Mouse (Mus musculus): ENCODE results near the gene Coro1c. TPM values are rescaled to one million over a fixed set of nuclear protein-coding genes. Genes with fewer than 3 reads are reported as not detected.

Gene Coro1c
- polyA plus RNA-seq, 1 experiment from 2014 or later: 138 TPM

DNA sequence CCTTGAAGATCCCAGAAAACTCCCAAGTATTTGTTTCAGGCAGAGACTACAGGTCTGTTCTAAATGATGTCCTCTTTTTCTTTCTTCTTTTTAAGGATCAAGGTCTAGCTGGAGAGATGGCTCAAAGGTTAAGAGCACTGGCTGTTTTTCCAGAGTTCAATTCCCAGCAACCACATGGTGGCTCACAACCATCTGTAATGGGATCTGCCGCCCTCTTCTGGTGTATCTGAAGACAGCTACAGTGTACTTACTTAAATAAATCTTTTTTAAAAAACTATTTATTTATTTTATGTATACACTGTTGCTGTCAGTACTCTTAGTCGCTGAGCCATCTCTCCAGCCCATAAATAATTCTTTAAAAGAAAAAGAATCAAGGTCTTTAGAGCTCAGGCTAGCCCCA, 38.7 kb upstream of the Coro1c start:
- no peaks in the 10 kb centered on the region for H3K27me3 ChIP-seq (ENCODE audit: control insufficient read depth, insufficient read depth, low read depth, low read length)
- no peaks in the 10 kb centered on the region for H3K4me1 ChIP-seq (replicated peaks; ENCODE audit: control insufficient read depth, insufficient read depth, low read length)
- 67% methylated on average over 2 of the region's 2 CpGs for WGBS
- H3K4me3 ChIP-seq (ENCODE audit: low read length): no peak overlapping the region
- no peaks in the 10 kb centered on the region for H3K9me3 ChIP-seq (ENCODE audit: control insufficient read depth, low read length)
- H3K9ac ChIP-seq (ENCODE audit: low read length): no peak overlapping the region
- no peak overlapping the region for H3K27ac ChIP-seq (ENCODE audit: low read length)
- no peak for ATAC-seq (ENCODE audit: low read depth)
- no peak overlapping the region for H3K4me2 ChIP-seq (ENCODE audit: low read depth, low read length)
- H3K36me3 ChIP-seq (ENCODE audit: control insufficient read depth, insufficient read depth, low read length): peaks cover 63% of the 10 kb centered on the region

GRCm38 (mm10) chr5:113945126-113945525, 36.6 kb upstream of the Coro1c start:
- Histone ChIP-seq H3K9ac (ENCODE audit: low read length) (no peak overlapping the region), H3K27ac (ENCODE audit: low read length) (no peak overlapping the region), H3K4me3 (ENCODE audit: low read length) (no peak overlapping the region), H3K4me1 (replicated peaks; ENCODE audit: control insufficient read depth, insufficient read depth, low read length) (no peaks in the 10 kb centered on the region), H3K27me3 (ENCODE audit: control insufficient read depth, insufficient read depth, low read depth, low read length) (no peaks in the 10 kb centered on the region), H3K9me3 (ENCODE audit: control insufficient read depth, low read length) (no peaks in the 10 kb centered on the region), H3K36me3 (ENCODE audit: control insufficient read depth, insufficient read depth, low read length) (peaks cover 68% of the 10 kb centered on the region), H3K4me2 (ENCODE audit: low read depth, low read length) (no peak overlapping the region)
- ATAC-seq (ENCODE audit: low read depth): no peak
- 90% methylated on average over 6 of the region's 6 CpGs for WGBS

DNA sequence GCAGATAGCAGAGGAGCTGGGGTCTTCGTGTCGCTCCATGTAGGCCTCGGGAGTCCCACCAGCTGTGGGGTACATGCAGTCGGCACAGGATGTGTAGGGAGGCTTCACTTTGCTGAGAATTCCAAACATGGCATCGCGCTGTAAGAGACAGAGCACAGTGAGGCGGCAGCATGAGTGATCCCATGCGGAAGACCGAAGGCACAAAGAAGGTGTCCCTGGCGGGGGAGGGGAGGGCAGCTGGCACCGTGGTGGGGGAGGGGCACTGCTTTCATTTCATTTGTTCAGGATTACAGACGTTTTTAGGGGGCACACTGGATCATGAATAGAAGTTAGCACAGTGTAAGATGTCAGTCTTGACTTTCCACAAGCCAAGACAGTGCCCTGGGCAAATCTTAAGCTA, 34.8 kb upstream of the Coro1c start:
- Histone ChIP-seq H3K36me3 (ENCODE audit: control insufficient read depth, insufficient read depth, low read length) (peaks cover 60% of the 10 kb centered on the region), H3K27me3 (ENCODE audit: control insufficient read depth, insufficient read depth, low read depth, low read length) (no peaks in the 10 kb centered on the region), H3K4me3 (ENCODE audit: low read length) (no peak overlapping the region), H3K27ac (ENCODE audit: low read length) (no peak overlapping the region), H3K4me1 (replicated peaks; ENCODE audit: control insufficient read depth, insufficient read depth, low read length) (no peaks in the 10 kb centered on the region), H3K4me2 (ENCODE audit: low read depth, low read length) (no peak overlapping the region), H3K9ac (ENCODE audit: low read length) (no peak overlapping the region), H3K9me3 (ENCODE audit: control insufficient read depth, low read length) (no peaks in the 10 kb centered on the region)
- no peak for ATAC-seq (ENCODE audit: low read depth)
- 80% methylated on average over 12 of the region's 12 CpGs for WGBS

GRCm38 (mm10) chr5:113942580-113942979, 34.0 kb upstream of the Coro1c start:
- no peaks in the 10 kb centered on the region for H3K4me1 ChIP-seq (replicated peaks; ENCODE audit: control insufficient read depth, insufficient read depth, low read length)
- no peak for ATAC-seq (ENCODE audit: low read depth)
- H3K36me3 ChIP-seq (ENCODE audit: control insufficient read depth, insufficient read depth, low read length): peaks cover 58% of the 10 kb centered on the region
- no peaks in the 10 kb centered on the region for H3K27me3 ChIP-seq (ENCODE audit: control insufficient read depth, insufficient read depth, low read depth, low read length)
- no peak overlapping the region for H3K4me2 ChIP-seq (ENCODE audit: low read depth, low read length)
- no peak overlapping the region for H3K27ac ChIP-seq (ENCODE audit: low read length)
- 79% methylated on average over 12 of the region's 12 CpGs for WGBS
- no peak overlapping the region for H3K9ac ChIP-seq (ENCODE audit: low read length)
- no peaks in the 10 kb centered on the region for H3K9me3 ChIP-seq (ENCODE audit: control insufficient read depth, low read length)
- H3K4me3 ChIP-seq (ENCODE audit: low read length): no peak overlapping the region

DNA sequence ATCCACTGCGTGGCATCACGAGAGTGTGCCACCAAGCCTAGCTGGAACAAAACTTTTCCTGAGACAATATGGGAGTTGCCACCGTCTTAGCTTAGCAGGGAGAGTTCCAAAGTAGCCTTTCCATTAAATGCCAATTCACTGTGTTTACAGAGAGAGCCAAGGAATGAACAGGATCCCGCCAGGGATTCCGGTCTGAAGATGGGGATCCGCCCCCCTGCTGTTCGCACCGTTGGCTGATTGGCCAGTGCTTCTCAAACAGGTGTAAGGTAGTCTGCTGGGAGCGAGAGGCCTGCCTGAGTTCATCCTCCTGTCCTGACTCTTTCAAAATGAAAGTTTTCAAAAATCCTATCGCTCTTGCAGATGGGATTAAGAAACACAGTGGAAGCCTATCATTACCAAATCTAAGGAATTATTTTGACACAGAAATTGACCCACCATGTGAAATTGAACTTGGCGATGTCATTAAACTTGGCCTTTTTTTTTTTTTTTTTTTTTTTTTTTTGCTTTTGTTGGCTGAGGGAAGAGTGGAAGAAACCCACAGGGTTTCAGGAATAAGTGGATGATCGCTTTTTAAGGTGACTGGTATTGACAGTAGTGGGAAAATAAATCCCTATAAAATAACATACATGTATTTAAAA, 30.8 kb upstream of the Coro1c start:
- no peaks in the 10 kb centered on the region; the same call in 1 of the 2 replicates for H3K9me3 ChIP-seq (ENCODE audit: control insufficient read depth, low read length)
- peaks cover 30% of the 10 kb centered on the region for H3K36me3 ChIP-seq (ENCODE audit: control insufficient read depth, insufficient read depth, low read length)
- no peak for ATAC-seq (ENCODE audit: low read depth)
- no peaks in the 10 kb centered on the region for H3K4me1 ChIP-seq (replicated peaks; ENCODE audit: control insufficient read depth, insufficient read depth, low read length)
- H3K4me2 ChIP-seq (ENCODE audit: low read depth, low read length): no peak overlapping the region
- no peak overlapping the region for H3K4me3 ChIP-seq (ENCODE audit: low read length)
- no peaks in the 10 kb centered on the region for H3K27me3 ChIP-seq (ENCODE audit: control insufficient read depth, insufficient read depth, low read depth, low read length)
- whole genome bisulfite sequencing: 42% methylated on average over 12 of the region's 12 CpGs
- H3K9ac ChIP-seq (ENCODE audit: low read length): no peak overlapping the region
- no peak overlapping the region for H3K27ac ChIP-seq (ENCODE audit: low read length)

GRCm38 (mm10) chr5:113937650-113938049, 29.1 kb upstream of the Coro1c start:
- H3K9me3 ChIP-seq (ENCODE audit: control insufficient read depth, low read length): no peaks in the 10 kb centered on the region; the same call in 1 of the 2 replicates
- ATAC-seq (ENCODE audit: low read depth): no peak
- H3K4me3 ChIP-seq (ENCODE audit: low read length): no peak overlapping the region
- WGBS: 65% methylated on average over 7 of the region's 7 CpGs
- H3K27me3 ChIP-seq (ENCODE audit: control insufficient read depth, insufficient read depth, low read depth, low read length): no peaks in the 10 kb centered on the region
- H3K36me3 ChIP-seq (ENCODE audit: control insufficient read depth, insufficient read depth, low read length): peaks cover 21% of the 10 kb centered on the region
- no peaks in the 10 kb centered on the region; the same call in 1 of the 2 replicates for H3K4me1 ChIP-seq (replicated peaks; ENCODE audit: control insufficient read depth, insufficient read depth, low read length)
- H3K4me2 ChIP-seq (ENCODE audit: low read depth, low read length): no peak overlapping the region
- no peak overlapping the region for H3K9ac ChIP-seq (ENCODE audit: low read length)
- H3K27ac ChIP-seq (ENCODE audit: low read length): no peak overlapping the region

DNA sequence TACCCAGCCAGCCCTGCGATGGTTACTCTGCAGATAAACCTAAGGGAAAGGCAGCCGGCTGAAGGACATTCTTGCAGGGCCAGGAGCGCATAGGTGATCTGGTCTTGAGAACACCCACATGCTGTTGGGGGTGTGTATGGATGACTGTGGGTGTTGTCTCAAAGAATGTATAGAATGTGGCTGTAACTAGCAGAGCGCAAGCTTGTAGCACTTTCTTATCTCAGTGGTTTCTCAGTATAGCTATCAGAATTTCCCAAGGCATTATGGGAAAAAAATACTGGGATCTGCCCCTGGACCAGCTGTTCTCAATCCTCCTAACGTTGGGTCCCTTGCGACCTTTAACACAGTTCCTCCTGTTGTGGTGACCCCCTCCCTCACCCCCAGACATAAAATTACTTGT, 25.3 kb upstream of the Coro1c start:
- Histone ChIP-seq H3K4me1 (replicated peaks; ENCODE audit: control insufficient read depth, insufficient read depth, low read length) (peaks cover 8% of the 10 kb centered on the region), H3K36me3 (ENCODE audit: control insufficient read depth, insufficient read depth, low read length) (no peaks in the 10 kb centered on the region), H3K4me3 (ENCODE audit: low read length) (no peak overlapping the region), H3K9me3 (ENCODE audit: control insufficient read depth, low read length) (no peaks in the 10 kb centered on the region; the same call in 1 of the 2 replicates), H3K4me2 (ENCODE audit: low read depth, low read length) (no peak overlapping the region), H3K9ac (ENCODE audit: low read length) (no peak overlapping the region), H3K27ac (ENCODE audit: low read length) (no peak overlapping the region), H3K27me3 (ENCODE audit: control insufficient read depth, insufficient read depth, low read depth, low read length) (no peaks in the 10 kb centered on the region)
- WGBS: 46% methylated on average over 6 of the region's 6 CpGs
- no peak for ATAC-seq (ENCODE audit: low read depth)

DNA sequence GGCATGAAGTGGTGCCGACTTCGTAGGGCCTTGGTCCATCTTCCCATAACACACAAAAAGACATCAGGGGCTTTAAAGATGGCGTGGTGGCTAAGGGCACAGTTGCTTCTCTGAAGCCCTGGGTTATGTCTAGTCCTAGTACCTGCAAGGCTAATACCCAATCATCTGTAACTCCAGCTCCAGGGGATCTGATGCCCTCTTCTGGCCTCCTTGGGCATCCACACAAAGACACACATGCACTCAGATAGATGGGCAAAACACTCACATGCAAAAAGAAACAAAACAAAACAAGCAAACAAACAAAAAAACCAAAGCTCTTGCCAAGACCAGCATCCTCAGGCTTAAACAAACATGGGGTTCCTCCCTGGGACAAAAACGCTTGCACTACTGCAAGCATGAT, 24.9 kb upstream of the Coro1c start:
- Histone ChIP-seq H3K4me3 (ENCODE audit: low read length) (no peak overlapping the region), H3K4me2 (ENCODE audit: low read depth, low read length) (no peak overlapping the region), H3K9ac (ENCODE audit: low read length) (no peak overlapping the region), H3K9me3 (ENCODE audit: control insufficient read depth, low read length) (no peaks in the 10 kb centered on the region; the same call in 1 of the 2 replicates), H3K36me3 (ENCODE audit: control insufficient read depth, insufficient read depth, low read length) (no peaks in the 10 kb centered on the region), H3K27me3 (ENCODE audit: control insufficient read depth, insufficient read depth, low read depth, low read length) (no peaks in the 10 kb centered on the region), H3K27ac (ENCODE audit: low read length) (no peak overlapping the region), H3K4me1 (replicated peaks; ENCODE audit: control insufficient read depth, insufficient read depth, low read length) (peaks cover 8% of the 10 kb centered on the region)
- ATAC-seq (ENCODE audit: low read depth): no peak
- 75% methylated on average over 4 of the region's 4 CpGs for WGBS

GRCm38 (mm10) chr5:113932310-113932709, 23.8 kb upstream of the Coro1c start:
- no peaks in the 10 kb centered on the region for H3K36me3 ChIP-seq (ENCODE audit: control insufficient read depth, insufficient read depth, low read length)
- H3K27ac ChIP-seq (ENCODE audit: low read length): no peak overlapping the region
- peaks cover 8% of the 10 kb centered on the region for H3K4me1 ChIP-seq (replicated peaks; ENCODE audit: control insufficient read depth, insufficient read depth, low read length)
- peaks cover 5% of the 10 kb centered on the region; the same call in 1 of the 2 replicates for H3K9me3 ChIP-seq (ENCODE audit: control insufficient read depth, low read length)
- H3K9ac ChIP-seq (ENCODE audit: low read length): no peak overlapping the region
- no peak overlapping the region for H3K4me3 ChIP-seq (ENCODE audit: low read length)
- no peak overlapping the region for H3K4me2 ChIP-seq (ENCODE audit: low read depth, low read length)
- ATAC-seq (ENCODE audit: low read depth): no peak
- WGBS: 62% methylated on average over 3 of the region's 3 CpGs
- no peaks in the 10 kb centered on the region for H3K27me3 ChIP-seq (ENCODE audit: control insufficient read depth, insufficient read depth, low read depth, low read length)

Data from lung, embryonic 16.5 days (tissue).